Mouse (Mus musculus): ENCODE data around the gene Phldb3. TPM values are rescaled to one million over a fixed set of nuclear protein-coding genes. Genes with fewer than 3 reads are reported as not detected.
"Not testable (repeated sequence)": the region's sequence is repeated elsewhere in the genome, so short reads cannot be mapped to it uniquely, and the experiment has no call there.

The Phldb3 gene
- total RNA-seq, 2 experiments from 2014 or later: 0.85 TPM; not detected in 1

- peak; percentile 78 for ATAC-seq (replicated peaks; ENCODE audit: low FRiP score, poor library complexity, severe bottlenecking)
Measured at GRCm38 (mm10) chr7:24593621-24594308, 16.8 kb upstream of the Phldb3 start.

DNA sequence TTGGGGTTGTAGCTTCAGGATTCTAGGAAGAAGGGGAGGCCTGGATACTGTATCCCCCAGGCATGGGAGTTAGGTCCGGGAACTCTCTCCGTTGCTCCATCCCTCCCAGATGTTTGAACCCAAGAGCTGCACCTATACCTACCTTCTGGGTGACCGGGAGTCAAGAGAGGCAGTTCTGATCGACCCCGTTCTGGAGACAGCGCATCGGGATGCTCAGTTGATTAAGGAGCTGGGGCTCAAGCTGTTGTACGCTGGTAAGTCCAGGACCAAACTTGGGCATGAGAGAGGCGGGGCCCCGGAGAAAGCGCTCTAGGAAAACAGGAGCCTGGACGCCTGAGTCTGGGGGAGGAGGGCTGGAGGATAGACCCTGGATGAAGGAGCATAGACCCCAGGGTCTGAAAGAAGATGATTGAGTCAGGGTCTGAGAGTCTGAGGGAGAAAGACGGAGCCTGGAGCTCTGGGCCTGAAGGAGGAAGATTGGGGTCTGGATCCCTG is 16.2 kb upstream of the Phldb3 start:
- no peak for ATAC-seq (replicated peaks; ENCODE audit: low FRiP score, poor library complexity, severe bottlenecking)

DNA sequence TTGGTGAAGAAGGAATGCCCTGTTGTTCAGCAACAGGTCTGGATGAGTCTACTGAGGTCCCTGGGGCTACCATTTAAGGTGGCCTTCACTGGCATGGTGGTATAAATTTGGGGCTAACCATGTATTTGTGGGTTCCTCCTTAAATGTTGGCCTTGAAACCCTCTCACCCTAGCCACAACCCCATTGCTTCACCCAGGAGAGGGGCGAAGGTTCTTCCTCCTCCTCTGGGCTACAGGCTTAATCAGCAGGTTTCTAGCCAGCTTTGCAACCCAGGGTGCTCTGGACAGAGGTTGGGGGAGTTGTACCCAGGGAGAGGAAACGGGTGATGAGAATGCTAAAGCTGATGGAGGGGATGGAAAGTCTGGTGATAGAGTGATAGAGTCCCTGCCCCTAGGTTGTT is 15.1 kb upstream of the Phldb3 start:
- no peak for ATAC-seq (replicated peaks; ENCODE audit: low FRiP score, poor library complexity, severe bottlenecking)

DNA sequence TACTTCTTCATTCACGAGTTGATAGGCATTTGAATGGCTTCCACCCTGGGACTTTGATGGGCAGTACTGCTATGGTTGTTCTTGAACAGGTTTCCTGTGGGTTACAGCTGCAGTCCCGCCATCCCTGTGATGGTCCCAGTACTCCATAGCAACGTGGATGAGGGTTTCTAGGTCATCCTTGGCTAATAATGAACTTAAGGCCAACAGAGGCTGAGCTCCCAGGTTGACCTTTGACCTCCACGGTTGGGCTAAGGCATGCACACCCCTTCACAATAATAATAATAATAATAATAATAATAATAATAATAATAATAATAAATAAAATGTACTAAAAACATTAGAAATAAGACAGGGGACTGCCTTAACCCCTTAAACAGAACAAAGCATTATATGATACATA is 12.4 kb upstream of the Phldb3 start:
- ATAC-seq (replicated peaks; ENCODE audit: low FRiP score, poor library complexity, severe bottlenecking): no peak

DNA sequence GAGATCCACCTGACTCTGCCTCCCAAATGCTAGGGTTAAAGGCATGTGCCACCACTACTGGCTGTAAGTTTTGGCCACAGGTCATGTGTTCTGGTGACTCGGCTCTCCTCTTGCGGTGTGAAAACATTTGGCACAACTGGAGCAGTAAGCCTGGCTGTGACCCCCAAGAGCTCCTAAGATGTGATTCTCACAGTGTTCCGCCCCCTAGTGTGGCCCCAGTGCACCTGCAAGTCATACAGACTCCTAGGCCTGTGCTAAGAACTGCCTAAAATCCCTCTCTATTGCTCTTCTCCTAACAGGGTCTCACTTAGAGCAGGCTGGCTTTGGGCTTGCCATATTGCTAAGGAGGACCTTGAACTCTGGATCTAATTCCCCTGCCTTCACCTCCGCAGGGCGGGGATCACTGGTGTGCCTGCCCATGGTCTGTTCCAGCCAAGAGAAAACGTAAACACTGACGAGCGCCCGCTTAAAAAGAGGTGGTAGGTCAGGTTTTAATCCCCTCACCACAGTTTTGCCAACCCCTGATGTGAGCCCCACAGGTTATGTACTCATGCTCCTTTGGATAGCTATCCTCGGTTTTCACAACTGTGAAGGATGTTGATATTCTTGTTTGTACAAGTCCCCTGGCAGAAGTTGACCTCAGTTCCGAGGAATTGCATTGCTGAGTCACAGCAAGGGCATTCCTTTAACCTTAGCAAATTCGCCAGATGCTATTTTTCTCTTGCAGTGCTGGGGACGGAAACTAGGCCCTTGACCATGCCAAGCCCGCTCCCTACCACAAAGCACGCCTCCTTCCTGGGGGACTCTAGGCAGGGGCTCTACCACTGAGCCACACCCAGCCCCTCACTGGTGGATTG is 11.1 kb upstream of the Phldb3 start:
- no peak for ATAC-seq (replicated peaks; ENCODE audit: low FRiP score, poor library complexity, severe bottlenecking)

DNA sequence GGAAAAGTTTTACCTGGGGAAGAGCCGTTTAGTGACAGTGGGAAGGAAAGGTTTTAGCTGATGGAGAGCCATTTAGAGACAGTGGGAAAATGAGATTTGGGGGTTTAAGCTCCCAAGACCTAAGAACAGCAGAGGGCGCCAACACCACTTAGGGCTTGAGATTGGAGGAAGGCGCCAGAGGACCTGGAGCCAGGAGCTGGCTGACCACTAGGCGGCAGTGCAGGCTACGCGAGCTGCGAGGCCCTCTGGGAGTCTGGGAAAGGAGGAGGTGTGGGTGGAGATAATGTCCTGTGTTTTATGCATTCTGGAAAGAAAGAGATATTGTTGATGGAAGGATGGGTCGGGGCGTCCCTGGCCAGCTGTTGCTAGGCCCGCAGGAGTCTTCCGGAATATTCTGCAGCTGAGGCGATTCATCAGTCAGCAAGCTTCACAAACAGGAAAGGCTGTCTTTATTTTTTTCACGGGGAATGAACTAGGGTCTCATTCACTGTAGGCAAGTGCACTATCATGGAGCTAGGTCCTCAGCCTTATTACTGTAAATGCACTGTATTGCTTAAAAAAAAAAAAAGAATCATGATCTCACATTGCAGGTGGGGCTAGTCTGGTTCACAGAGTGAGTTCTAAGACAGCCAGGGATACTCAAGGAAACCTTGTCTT is 9.5 kb upstream of the Phldb3 start:
- ATAC-seq (replicated peaks; ENCODE audit: low FRiP score, poor library complexity, severe bottlenecking): peak; percentile 96

DNA sequence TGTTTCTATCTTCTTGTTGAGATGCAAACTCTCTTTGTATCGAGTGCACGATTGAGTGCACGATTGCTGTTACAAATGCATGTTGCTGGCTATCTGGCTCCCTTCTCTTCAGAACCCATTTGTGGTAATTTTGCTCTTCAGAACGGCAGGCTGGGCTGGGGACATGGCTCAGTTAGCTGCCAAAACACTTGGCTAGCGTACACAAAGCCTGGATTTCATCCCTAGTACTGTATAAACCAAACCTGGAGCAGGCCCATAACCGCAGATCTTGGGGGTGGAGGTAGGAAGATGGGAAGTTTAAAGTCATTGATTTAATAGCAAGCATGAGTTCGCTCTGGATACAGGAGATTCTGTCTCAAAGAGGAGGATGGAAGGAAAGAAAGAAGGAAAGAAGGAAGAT is 5.0 kb upstream of the Phldb3 start:
- ATAC-seq (replicated peaks; ENCODE audit: low FRiP score, poor library complexity, severe bottlenecking): no peak

DNA sequence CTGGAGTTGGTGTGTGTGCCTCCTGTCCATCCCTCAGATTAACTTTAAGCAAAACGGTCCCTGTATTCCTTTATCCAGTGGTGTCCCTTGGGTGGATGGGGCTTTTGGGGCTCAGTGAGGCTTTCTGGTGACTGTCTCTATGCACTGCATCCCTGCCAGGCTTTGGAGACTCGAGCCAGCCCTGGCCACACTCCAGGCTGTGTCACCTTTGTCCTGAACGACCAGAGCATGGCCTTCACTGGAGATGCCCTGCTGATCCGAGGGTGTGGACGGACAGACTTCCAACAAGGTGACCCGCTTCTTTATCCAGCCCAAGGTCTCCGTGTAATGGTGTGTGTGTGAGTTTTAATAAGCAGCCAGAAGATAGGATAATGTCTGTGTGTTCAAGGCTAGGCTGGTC is 4.5 kb upstream of the Phldb3 start:
- ATAC-seq (replicated peaks; ENCODE audit: low FRiP score, poor library complexity, severe bottlenecking): no peak

GRCm38 (mm10) chr7:24608017-24608416 is 2.5 kb upstream of the Phldb3 start:
- ATAC-seq (replicated peaks; ENCODE audit: low FRiP score, poor library complexity, severe bottlenecking): no peak

DNA sequence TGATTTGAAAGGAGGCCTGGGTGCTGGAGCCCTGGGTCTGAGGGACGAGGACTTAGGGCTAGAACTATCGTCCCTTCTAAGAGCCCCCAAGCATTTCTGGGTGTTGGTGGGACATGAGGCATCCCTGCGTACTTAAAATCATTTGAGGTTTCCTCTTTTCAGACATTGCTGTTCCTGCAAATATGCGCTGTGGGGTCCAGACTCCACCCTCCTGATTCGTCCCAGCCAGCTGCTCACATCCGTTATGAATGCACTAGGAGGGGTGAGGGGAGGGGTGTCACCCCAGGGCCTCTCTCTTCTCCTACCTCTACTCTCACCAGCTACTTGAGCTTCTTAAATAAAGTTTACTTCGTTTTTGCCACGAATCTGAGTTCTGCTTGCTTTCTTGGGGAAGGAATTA is 2.0 kb upstream of the Phldb3 start:
- ATAC-seq (replicated peaks; ENCODE audit: low FRiP score, poor library complexity, severe bottlenecking): no peak

DNA sequence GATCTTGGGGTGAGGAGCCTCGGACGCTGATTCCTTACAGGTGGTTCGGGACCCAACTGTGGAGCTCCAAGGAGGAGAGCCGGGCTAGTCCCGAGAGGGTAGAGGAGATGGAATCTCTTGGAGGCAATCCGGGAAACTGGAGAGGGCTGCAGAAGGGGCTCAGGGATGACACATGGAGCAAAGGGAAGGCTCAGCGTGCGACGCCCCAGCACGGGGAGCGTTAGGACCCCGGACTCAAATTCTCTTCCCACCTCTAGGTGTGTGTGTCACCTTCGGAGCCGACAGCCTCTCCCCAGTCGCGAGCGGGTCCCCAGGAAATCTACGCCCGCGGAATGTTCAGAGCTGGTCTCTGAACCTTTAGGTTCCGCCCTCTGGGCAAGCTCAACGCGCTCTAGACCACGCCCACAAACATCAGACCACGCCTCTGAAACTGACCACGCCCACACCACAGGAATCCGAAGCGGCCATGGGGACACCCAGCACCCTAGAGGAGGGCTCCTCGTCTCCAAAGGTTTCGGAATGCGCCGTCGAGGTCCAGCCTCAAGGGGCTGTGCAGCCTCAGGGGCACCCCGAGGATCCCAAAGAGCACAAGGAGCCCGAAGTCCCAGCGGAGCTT is 424 bp downstream of the Phldb3 start:
- ATAC-seq (replicated peaks; ENCODE audit: low FRiP score, poor library complexity, severe bottlenecking): peak; percentile 96

GRCm38 (mm10) chr7:24611709-24612108 is 1.1 kb downstream of the Phldb3 start:
- ATAC-seq (replicated peaks; ENCODE audit: low FRiP score, poor library complexity, severe bottlenecking): no peak

DNA sequence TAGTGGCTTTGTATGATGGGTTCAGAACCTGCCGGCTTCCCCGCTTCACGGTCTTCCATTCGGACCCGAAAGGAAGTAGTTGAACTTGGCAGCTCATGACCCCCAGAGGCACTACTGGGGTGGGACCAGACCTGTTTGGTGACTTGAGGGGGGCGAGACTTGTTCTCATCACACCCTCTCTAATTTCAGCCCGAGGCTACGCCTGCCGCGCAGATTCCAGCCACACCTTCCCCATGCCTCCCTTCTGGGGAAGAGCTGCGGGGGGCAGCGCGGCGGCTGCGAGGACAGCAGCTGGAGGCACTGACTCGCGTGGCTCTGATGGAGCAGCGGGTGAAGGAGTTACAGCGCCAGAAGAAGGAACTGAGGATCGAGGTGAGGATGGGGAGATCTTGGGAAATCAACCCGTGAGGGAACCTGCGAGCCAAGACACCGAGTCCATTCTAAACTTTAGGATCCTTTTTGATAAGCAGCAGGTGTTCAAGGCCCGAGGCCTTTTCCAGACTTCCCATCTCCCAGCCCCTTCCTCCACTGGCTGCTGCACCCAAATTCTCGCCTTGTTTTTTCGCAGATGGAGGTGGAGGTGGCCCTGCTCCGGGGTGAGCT is 1.8 kb downstream of the Phldb3 start:
- ATAC-seq (replicated peaks; ENCODE audit: low FRiP score, poor library complexity, severe bottlenecking): no peak

DNA sequence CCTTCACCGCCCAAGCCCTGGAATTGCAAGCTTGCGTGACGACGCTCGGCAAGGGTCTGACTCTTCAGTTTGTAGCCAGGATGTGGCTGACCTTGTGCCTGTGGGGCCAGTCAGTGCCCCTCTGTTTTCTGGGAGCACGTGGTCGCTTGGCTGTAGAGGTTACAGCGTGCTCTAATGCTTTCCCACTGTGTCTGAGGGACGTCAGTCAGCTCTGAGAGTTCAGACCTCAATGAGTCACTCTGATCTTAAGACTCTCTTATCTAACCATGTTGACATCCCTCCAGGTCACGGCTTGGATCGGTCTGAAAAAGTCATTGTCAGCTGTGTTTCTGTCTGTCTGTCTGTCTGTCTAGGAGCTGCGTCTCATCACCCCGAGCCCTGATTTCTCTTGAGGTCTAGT is 4.3 kb downstream of the Phldb3 start:
- no peak for ATAC-seq (replicated peaks; ENCODE audit: low FRiP score, poor library complexity, severe bottlenecking)

- ATAC-seq (replicated peaks; ENCODE audit: low FRiP score, poor library complexity, severe bottlenecking): no peak
Measured at GRCm38 (mm10) chr7:24617763-24618162, 7.2 kb downstream of the Phldb3 start.

DNA sequence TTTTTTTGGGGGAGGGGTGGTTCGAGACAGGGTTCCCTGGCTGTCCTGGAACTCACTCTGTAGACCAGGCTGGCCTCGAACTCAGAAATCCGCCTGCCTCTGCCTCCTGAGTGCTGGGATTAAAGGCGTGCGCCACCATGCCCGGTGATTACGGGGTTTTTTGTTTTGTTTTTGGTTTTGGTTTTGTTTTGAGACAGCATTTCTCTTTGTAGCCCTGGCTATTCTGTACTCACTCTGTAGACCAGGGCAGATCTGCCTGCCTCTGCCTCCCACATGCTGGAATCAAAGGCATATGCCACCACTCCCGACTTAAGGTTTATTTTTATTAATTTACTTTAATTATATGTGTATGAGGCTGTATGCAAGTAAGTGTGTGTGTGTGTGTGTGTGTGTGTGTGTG is 7.8 kb downstream of the Phldb3 start:
- ATAC-seq (replicated peaks; ENCODE audit: low FRiP score, poor library complexity, severe bottlenecking): not testable (repeated sequence)

DNA sequence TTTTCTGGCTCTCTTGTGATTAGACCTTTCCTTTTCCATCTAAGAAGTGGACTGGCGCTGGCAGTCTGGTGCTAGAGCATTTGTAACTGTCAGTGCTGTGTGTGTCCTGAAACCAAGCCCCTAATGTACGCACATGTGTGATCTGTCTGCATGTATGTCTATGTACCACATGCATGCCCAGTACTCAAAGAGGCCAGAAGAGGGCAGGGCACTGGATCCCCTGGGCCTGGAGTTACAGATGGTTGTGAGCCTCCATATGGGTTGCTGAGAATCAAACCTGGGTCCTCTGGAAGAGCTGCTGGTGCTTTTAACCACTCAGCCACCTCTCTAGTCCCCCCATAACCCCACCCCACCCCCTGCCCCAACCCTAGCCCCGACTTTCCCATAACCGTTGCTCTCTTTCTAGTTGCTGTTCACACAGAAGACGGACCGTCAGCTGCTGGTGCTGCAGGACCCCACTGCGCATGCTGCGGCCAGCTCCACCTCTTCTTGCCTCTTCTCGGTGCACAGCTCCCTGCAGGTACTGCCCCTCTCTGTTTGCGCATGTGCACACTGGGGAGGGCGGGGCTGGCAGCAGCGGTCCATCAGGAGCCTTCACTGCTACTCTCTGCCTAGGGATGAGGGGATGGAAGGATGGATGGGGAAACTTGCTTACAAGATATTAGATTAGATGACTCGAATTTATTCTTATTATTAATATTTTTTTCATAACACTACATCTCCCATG is 9.3 kb downstream of the Phldb3 start:
- ATAC-seq (replicated peaks; ENCODE audit: low FRiP score, poor library complexity, severe bottlenecking): no peak

DNA sequence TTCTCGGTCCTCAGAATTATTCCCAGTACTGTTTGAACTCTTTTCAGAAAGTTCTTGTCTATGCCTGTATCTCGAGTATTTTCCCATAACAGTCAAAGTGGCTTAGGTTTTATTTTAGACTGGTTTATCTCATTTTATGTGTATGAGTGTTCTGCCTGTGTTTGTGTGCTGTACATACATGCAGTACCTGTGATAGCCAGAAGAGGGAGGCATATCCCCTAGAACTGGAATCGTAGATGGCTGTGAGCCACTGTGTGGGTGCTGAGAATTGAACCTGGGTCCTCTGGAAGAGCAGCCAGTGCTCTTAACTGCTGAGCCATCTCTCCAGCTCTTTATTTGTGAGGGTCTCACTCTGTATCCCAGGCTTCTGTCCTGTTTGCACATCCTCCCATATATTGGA is 10.6 kb downstream of the Phldb3 start:
- ATAC-seq (replicated peaks; ENCODE audit: low FRiP score, poor library complexity, severe bottlenecking): no peak

- ATAC-seq (replicated peaks; ENCODE audit: low FRiP score, poor library complexity, severe bottlenecking): no peak
Measured at GRCm38 (mm10) chr7:24622967-24623366, 12.4 kb downstream of the Phldb3 start.
